Mouse (Mus musculus) right cerebral cortex, postnatal 14 days (tissue): ENCODE data around the gene Gm28048.

ENCODE experiments used
- DNase-seq: peaks from one replicate; pipeline ENCODE4 v3.0.0; 2022

Gene Gm28048

GRCm38 (mm10) chr11:22830179-22830611 lies 151.7 kb downstream of the Gm28048 start:
- no peak for DNase-seq

DNA sequence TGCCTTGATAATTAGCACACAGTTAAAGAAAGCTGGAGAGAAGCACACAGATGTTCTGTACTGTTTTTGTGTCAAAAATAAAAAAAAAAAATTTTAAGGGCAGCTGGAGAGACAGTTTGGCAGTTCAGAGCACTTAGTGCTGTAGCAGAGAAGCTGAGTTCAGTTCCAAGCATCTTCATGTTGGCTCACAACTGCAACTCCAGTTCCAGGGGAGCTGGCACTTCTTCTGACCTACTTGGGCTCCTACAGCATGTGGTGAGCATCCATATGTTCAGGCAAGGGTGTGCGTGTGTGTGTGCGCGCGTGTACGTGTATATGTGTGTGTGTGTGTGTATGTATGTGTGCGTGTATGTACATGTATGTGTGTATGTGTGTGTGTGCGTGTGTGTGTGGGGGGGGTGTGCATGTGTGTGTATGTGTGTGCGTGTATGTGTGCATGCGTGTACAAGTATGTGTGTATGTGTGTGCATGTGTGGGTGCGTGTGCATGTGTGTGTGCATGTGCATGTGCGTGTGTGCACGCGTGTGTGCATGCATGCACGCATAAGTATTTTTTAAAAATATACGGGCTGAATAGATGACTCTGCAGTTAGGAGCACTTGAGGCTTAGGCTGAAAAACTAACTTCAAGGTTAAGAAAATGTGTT lies 152.8 kb downstream of the Gm28048 start:
- DNase-seq = no peak

- no peak for DNase-seq
Observed at GRCm38 (mm10) chr11:22827514-22828080, 154.3 kb downstream of the Gm28048 start.

GRCm38 (mm10) chr11:22826665-22827064 lies 155.2 kb downstream of the Gm28048 start:
- DNase-seq = no peak

DNA sequence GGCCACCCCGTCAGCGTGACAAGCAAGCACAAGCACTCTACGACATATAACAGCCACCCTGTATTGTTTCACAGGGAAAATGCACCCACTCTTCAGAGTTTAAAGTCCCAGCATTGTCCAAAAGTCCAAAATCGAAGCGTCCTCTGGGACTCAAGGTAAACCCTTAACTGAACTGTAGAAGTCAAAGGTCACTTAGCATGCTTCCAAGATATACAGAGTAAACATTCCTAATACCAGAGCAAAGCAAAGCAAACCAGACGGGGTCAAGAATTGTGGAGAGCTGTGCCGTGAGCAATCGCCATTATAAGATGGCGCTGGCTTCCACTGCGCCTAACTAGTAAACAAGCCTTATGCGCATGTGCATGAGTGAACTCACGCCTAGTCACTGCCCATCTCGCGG lies 155.8 kb downstream of the Gm28048 start:
- DNase-seq = no peak

GRCm38 (mm10) chr11:22825548-22825947 lies 156.3 kb downstream of the Gm28048 start:
- no peak for DNase-seq

DNA sequence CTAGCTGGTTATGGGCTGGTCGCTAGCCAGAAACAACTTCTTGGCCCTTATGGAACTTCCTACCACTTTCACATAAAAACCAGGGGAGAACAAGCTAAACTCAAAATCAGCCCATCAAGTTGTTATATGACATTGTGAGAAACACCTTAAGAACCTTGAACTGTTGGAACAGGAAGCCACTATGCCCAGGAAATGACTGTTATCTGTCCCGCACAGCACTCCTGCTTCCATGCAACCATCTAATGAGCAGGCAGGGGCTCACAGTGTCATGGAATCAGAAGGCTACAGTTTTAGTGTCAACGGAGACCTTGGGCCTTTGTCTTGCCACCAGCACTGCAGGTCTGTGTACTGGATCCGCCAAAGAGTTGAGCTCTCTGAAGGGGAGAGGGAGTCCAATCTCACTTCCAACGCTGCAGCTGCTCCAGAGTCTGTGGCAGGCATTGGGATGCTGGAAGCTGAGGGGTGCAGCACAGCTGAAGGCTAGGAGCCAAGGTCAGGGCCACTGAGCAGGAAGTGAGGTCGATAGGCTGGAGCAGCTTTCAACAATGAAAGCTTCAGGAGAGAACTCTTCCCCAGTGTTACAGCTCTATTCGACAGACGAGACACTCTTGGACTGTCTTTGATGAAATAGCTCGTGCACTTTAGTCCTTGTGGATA lies 157.7 kb downstream of the Gm28048 start:
- no peak for DNase-seq

- DNase-seq = no peak
Observed at GRCm38 (mm10) chr11:22821243-22821642, 160.6 kb downstream of the Gm28048 start.

DNA sequence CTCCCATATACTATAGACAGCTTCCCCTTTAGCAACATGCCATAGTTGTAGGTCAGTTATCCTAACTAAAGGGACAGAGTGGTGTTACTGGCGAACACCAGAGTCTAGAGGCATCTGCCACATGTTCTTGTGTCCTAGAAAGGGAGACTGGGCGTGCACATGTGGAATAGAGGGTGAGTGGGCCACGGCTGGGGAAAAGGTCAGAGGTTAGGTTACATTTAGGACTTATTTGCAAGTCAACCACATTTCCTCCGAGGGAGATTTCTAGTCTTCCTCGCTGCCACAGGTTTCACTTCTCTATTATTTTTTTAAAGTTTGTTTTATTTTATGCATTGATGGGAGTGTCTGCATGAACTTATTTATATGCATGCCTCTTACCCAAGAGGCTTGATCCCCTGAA lies 163.5 kb downstream of the Gm28048 start:
- no peak for DNase-seq

GRCm38 (mm10) chr11:22815877-22816276 lies 166.0 kb downstream of the Gm28048 start:
- DNase-seq = no peak

GRCm38 (mm10) chr11:22815143-22815542 lies 166.7 kb downstream of the Gm28048 start:
- no peak for DNase-seq

GRCm38 (mm10) chr11:22813921-22814704 lies 167.8 kb downstream of the Gm28048 start:
- DNase-seq = no peak

GRCm38 (mm10) chr11:22813427-22813826 lies 168.5 kb downstream of the Gm28048 start:
- DNase-seq = no peak

DNA sequence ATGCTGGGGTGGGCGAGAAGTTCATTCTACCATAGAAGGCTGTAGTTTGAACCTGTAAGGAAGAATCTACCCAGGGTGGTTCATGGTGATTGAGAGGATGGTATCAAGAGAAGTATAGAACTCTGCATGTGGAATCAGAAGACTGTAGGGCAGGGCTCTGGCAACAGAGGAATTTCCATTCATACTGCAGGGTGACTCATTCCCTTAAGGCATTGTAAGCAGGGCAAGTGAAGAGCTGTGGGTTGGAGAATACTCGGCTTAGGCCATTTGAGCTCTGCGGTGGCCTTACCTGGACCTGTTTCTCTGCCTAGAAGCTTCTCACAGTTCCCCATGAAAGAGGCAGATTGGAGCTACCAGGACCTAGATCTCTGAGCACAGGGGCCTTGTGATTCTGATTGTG lies 170.5 kb downstream of the Gm28048 start:
- no peak for DNase-seq

DNA sequence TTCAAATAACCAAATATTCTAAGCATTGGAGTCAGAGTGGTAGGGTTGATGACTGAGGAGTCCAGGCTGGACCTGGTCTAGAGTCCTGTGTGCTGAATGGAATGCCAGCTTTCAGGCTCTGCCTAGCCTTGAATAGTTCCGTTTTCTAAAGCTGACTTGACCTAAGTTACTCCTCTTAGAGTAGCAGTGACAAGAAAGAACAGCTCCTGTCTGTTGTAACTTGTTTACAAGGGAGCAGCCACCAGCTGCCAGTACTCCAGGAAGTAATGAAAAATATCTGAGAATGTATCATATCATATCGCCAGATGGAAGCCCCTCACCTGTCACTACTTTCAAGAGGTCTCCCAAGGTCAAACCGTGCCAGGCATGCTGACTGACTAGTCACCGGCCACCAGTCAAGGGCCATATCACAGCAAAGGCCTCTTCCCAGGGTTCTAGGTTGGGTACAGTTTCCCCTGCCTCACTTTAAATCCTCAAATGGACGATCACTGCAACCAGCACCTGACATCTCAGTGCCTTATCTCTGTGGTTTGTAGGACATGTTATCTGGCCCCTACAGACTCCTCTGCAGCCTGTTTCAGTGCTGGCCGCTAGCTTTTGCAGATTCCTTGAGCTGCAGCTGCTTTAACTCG lies 172.3 kb downstream of the Gm28048 start:
- DNase-seq = no peak

GRCm38 (mm10) chr11:22808040-22808439 lies 173.8 kb downstream of the Gm28048 start:
- DNase-seq = no peak

DNA sequence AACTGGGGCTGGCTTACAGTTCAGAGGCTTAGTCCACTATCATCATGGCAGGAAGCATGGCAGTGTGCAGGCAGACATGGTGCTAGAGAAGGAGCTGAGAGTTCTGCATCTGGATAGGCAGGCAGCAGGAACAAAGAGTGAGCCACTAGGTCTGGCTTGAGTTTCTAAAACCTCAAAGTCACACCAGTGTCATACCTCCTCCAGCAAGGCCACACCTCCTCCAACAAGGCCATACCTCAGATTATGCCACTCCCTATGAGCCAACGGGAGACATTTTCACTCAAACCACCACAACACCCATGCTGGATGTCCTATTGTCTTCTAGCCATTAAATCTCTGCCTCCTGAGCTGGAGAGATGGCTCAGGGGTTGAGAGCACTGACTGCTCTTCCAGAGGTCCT lies 176.7 kb downstream of the Gm28048 start:
- no peak for DNase-seq

GRCm38 (mm10) chr11:22799987-22800424 lies 181.9 kb downstream of the Gm28048 start:
- DNase-seq = no peak

DNA sequence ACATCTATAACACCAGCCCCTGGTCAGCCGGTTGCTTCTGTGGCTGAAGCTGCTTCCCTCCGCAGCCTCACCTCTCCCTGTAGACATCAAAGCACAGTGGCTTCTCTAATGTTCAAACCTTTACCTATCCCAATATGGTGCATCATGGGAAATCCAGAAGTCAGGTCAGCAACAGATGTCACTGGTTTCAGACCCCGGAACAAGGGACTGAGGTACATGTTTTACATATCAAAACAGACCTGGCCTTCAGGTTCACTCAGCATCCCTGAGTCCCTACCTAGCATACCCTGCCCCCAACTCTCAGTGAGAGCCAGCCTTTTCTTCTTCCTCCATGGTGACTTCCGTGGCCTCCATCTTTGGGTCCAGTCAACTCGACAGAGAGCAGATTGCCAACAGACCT lies 183.0 kb downstream of the Gm28048 start:
- no peak for DNase-seq

DNA sequence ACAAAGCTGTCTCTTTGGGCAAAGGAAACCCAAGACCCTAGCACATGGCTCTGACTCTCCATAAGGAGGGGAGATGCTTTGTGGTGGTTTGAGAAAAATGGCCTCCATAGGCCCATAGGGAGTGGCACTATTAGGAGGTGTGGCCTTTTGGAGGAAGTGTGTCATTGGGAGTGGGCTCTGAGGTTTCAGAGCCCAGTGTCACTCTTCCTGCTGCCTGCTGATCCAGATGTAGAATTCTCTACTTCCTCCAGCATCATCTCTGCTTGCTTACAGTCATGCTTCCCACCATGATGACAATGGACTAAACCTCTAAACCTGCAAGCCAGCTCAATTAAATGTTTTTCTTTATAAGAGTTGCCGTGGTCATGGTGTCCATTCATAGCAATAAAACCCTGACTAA lies 187.2 kb downstream of the Gm28048 start:
- DNase-seq = no peak

GRCm38 (mm10) chr11:22793881-22794203 lies 188.0 kb downstream of the Gm28048 start:
- DNase-seq = no peak

DNA sequence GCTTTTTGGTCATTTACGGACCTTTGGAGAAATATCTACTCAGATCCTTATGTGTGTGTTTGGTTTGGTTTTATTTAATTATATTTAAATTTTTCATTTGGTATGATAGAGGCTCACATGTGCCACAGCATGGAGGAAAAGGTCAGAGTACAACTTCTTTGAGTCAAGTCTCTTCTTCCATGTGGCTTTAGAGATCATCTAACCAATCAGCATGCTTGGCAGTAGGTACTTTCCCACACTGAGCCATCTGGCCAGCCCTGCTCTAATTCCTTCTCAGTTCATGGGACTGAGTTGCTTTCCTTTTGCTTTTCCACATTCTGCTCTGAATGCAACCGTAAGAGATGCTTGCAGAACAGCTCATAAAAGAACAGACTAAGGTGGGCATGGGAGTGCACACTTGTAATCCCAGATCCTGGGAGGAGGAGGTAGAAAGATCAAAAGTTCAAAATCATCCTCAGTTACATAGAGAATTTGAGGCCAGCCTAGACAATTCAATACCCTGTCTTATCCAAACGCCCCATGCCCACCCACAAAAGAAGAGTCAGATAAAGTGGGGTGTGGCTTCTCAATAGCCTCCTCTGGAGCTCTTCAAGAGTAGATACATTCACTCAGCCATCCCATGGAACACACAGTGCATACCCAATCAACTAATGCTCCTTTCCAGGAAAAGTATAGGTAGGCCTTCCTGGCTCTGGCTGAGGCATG lies 188.6 kb downstream of the Gm28048 start:
- no peak for DNase-seq

DNA sequence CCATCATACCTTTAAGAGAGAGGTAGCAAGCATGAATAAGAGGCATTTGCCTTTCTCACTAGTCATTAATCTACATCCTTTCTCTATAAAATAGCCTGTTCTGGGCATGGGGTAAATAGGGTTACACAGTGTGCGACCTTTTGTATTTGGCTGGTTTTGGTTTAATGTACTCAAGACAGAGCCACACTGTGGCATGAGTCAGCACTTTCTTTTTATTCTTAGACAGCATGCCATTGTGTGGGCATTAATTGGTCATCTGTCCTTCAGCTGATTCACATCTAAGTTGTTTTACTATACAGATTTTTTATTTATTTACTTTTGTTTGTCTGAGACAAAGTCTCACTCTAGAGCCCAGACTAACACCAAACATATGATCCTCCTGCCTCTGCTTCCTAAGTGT lies 189.7 kb downstream of the Gm28048 start:
- no peak for DNase-seq
